Mouse (Mus musculus): ENCODE results near the gene Kazn. TPM values are rescaled to one million over a fixed set of nuclear protein-coding genes. Genes with fewer than 3 reads are reported as not detected.

Kazn gene
- total RNA-seq, 2 experiments from 2014 or later = 7.5 to 7.7 TPM

DNA sequence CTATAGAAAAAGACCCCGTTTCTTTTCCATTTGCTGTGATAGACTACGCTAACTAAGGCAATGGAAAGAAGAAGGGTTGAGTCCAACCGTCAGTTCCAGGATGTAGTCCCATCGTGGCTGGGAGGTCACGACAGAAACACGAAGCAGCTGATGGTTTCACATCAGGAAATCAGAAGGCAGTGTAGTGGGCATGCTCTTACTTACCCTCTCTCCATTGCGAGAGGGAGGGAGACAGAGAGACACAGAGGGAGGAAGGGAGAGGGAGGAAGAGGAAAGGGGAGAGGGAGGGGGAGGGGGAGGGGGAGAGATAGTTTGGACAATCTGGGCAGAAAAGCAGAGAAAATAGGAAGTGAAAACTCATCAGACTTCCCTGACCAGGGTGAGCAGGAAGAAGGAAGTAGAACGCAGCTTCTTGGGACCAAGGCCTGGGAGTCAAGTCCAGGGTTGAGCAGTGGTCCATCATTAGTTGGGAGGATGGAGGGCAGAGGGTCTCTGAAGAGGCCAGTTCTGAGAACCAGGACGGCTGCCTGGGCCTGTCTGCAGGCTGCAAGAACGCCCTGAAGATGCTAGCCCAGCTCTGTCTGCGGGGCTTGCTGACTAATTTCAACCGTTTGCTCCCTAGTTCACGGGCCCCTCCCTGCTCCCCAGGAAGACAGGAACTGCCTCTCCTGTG lies 165.0 kb downstream of the Kazn start:
- DNase-seq = no peak

DNA sequence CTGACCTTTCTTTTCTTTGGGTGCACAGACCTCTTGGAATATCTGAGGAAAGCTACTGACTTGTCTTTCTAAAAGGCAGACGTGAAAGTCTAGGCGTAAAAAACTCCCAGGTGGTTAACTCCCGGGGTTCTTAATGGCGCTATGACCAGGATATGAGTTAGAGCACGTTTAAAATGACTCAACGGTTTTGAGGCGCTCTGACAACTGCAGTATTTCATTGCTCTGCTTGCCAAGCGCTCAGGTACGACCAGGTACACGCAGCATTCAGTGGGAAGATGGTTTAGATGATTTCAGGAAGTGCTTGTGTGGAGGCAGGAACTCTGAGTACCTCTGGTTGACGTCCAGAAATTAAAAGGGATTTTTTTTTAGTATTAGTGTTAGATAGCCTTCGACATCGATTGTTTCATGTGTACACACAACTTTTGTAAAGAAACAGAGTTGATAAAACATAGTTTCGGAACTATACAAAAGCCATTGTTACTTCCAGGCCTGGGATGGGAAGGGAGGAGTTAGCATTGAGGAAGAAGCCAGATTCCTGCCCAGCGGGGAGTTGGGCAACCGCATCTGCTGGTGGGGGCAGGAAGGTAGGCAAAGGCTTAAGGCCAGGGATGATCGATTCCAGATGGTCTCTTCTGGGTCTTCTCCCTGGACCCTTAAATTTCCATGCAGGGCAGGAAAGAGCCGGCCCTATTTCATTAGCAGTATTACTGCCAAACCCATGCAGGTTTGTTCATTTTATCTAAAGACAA lies 167.8 kb downstream of the Kazn start:
- no peak for DNase-seq

DNA sequence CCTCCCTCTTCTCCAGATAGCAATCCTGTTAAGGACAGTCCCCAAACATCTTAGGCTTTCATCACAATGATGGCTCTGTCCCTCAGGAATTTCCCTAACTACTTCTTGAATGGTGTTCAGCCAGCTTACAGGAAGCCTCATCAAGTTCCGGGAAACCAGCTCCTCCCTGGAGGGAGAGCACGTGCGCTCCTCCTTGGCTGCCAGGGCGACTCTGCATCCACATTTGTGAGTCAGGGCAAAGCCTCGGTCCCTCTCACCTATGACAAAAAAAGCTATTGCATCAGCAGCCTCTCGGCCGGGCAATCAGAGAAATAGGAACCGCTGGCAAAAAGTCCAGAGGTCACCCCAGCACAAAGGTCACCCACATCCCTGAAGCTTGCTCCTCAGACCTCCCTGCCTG lies 168.4 kb downstream of the Kazn start:
- DNase-seq = no peak

DNA sequence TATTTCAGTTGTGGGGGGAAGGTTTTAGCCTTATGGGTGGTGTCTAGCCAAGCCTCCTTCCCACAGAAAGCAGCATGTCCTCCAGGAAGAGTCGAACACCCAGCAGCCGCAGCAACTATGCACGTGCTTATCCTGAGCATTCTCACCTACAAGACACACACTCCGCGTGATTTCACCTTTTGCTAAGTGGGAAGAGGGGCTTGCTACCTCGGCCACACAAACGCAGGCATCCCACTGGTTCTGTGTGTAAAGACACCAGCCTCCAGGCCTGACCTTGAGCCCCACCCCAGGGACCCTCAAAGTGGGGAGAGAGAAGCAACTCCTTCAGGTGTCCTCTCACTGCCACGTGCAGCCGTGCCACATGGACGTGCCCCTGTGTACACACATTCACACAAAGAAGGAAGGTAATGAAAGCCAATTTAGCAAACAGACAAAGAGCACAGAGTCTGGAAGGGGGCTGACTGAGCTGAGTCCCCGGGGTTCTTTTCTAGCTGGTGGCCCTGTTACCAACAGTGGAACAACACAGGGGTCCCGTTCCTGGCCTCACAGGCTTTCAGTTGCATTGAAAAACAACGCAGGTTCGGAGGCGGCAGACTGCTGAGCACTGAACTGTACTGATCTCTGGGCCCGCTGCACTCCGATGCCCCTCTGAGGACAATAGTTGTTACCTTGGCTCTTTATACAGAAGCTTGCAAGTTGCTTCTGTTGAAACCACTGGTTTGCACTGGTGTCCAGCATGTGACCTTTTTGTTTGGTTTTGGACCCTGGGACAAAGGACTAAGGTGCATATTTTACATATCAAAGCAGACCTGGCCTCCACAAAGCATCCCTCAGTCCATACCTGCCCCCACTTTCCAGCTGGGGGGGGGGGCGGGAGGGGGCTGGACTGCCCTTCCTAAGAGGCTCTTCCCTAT lies 170.0 kb downstream of the Kazn start:
- no peak for DNase-seq

DNA sequence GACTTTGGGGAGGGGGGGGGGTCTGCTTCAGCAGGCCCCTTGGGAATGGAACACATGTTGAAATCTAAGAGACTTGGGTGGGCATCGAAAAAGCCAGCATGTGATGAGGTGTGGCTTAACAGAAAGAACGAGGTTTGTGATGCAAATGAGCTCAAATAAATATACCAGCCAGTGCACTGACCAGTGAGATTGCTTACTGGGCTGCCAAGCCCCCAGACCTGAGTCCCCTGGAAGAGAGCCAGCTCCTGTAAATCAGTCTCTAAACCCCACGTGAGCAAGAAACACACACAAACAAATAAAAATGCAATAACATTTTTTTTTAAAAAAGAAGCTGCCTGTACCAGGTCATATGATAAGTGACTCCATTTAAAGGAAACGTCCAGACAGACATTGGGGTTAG lies 172.6 kb downstream of the Kazn start:
- DNase-seq = no peak

DNA sequence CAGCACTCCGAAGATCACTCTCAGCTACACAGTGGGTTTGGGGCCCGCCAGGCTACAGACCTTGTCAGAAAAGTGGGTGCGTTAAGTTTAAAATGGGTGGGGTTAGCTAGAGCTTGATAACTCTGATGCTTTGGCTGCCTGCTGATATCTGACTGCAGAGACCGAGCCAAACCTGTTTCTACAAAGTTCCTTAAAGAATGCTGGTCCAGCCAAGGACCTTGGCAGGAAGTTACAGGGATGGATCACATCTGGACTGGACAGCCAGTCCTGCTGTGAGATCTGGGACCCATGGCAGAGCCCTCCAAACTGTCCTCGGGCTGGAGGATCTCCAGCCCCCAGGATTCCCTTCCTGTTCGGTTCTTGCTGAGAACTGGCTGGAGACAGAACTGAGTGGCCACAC lies 173.4 kb downstream of the Kazn start:
- peak; percentile 43 for DNase-seq

DNA sequence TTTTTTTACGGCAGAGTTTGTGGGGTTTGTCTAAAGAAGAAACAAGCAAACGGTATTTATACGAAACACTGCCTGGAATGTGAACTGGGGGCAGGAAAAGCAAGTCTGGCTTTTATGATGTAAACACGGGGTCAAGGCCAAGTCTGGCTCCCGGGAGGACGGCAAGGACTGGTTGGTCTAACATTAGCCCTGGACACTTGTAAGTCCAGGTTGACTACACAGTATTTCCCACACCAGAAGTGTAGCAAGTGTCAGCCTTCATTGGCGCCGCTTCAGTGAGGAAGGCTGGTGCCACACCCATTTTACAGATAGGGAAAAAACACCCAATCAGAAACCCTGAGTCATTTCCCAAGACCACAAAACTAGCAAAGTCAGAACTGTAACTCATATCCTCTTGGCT lies 173.9 kb downstream of the Kazn start:
- peak; percentile 59 for DNase-seq

DNA sequence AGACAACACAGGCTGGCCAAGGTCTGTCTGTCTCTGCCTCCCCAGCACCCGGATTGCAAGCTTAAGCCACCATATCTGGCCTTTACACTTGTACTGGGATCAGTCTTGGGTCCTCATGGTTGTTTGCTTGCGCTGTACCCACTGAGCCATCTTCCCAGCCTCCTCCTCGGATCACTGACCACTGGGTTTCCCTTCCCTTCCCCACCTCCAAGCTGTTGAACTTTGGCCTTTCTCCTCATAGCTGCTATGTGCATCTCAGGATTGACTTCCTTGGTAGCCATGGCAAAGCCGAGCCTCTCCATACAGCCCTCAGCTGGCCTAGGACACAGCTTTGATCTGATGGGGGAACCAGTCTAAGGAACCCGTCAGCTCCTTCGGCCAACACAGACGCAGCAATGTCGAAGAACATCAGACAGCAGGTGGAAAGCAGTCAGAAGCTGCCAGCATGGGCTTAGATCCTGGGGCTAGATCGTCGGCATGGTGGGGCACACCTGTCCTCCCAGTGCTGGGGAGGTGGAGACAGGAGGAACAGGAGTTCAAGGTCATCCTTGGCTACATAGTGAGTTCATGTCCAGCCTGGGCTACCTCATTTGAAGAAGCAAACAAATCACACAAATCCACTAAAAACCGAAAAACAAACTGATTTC lies 174.5 kb downstream of the Kazn start:
- DNase-seq = no peak

DNA sequence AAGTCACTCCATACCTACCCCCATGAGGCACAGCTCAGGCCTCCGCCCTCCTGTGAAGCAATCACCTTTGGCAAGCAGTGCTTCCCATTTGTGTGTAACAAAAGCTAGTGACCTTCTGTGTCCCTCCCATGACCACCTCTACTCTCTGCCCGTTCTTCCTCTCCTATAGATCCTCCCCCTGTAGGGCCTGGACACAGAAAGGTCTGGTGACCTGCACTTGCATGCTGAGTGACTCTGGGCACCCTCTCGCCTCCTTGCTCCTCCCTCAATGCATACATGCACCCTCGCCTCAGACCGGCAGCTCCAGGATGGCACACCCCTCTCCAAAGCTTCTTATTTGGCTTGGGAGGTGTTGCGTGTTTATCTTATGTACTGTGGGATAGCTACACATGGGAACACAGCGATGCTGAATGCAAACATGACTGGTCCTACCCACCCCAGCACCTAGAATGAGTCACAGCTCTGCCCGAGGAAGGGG lies 176.1 kb downstream of the Kazn start:
- no peak for DNase-seq

DNA sequence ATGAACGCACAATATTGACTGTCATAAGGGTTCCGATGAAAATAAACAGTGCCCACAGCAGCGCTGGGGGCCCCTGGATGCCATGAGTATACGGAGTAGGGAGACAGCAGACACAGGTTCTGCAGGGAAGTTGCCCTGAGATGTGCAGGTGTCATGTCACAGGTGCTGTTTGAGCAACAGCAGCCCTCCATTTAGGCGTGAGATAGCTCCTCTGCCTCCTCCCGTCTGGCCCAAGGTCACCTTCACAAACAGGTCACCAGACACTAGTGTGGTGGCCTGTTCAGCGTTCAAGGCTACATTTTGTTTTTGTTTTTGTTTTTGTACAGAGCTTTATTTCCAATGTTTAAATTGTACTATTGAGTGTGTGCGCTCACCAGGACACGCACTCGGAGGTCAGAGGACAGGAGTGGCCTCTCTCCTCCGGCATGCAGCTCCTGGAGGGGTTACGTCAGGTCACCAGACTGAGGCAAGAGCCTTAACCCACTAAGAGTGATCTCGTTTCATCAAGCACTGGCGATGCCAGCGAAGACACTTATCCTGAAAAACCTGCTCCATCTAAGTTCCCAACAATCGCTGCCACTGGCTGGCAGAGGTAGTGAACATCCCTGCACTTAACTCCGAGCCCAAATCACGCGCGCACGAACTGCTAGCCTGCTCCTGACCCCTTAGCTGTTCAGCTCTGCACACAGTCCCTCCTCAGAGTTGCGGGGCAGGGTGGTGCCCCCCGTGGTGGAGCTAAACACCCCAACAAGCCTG lies 177.5 kb downstream of the Kazn start:
- no peak for DNase-seq

DNA sequence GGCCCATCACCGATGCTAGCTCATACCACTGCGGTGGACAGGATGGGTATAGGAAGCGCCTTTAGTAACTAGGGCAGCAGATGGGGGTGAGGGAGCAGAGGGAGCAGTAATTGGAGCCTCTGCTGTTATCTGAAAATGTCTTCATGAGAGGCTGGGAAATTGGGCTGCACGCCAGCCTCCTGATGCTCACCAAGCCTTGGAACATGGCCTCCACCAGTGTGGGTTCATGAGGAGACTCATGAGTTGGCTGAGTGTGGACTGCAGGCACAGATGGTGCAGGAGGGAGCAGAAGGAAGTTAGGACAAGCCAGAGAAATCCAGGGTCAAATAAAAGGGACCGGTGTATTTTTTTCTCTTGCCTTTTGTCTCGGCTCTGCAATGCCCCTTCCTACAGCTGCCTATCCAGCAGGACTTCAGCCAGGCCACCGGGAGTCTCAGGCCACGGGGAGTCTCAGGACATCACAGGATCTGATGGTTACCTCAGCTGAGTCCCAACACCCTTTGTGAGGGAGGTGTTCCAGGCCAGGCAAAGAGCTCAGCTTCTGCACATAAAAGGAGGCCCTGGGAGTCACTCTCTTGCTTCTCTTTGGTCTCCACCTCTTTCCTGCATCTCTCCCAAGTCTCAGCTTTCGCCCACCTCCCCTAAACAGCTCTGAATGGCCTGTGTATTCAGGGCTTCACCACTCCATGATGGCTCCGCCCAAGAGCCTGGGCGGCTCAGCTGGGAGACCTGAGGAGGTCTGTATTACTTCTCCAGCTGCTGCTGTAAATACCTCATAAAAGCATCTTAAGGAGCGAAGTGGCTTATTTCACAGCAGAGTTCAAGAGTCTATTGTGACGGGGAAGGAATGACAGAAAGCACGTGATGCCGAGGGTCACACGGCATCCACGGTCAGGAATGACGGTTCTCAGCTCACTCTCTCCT lies 178.5 kb downstream of the Kazn start:
- DNase-seq = peak; percentile 75

DNA sequence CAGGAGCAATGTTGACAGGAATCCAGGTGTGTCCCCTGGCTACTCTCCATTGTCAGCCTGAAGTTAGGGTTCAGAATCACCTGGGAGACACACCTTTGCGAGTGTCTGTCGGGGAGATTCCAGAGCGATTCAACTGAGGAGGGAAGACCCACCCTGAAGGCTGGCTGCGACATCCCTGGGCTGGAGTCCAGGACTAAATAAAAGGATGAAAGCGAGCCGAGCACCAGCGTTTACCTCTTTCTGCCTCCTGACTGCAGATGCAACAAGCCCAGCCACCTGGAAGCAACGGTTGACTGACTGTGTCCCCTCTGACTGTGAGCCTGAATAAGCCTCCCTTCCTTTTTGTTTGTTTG lies 179.4 kb downstream of the Kazn start:
- no peak for DNase-seq

DNA sequence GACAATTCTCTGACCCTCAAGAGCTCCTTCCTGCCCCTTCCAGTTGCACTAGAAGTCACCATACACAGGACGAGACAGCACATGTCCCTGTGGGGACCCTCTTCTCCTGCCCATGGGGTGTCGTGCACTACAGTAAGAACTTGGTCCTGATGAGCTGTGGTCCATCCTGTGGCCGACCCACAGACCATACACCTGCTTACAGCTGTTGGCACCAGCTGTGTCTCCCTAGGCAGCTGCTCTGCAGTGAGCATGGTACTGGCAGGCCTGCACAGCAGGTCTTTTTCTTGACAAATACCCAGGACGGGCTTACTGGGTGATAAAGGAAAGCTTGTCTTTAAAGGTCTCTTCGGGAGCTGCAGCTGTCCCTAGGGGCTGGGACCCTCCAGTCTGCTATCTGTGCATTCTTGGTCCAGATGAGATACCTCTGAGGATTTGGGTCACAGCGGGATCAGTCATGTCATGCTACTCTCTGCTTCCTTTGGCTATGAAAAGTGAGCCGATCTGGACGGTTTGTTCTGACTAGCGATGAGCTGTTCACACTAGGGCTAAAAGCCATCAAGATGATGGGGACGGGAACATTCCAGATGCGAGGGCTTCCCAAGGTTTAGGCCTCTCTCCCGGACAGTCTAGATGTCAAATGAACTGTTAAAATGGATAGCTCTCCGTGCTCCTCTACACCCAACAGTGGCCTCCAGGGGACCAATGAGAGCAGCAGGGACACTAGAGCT lies 179.9 kb downstream of the Kazn start:
- DNase-seq = no peak

DNA sequence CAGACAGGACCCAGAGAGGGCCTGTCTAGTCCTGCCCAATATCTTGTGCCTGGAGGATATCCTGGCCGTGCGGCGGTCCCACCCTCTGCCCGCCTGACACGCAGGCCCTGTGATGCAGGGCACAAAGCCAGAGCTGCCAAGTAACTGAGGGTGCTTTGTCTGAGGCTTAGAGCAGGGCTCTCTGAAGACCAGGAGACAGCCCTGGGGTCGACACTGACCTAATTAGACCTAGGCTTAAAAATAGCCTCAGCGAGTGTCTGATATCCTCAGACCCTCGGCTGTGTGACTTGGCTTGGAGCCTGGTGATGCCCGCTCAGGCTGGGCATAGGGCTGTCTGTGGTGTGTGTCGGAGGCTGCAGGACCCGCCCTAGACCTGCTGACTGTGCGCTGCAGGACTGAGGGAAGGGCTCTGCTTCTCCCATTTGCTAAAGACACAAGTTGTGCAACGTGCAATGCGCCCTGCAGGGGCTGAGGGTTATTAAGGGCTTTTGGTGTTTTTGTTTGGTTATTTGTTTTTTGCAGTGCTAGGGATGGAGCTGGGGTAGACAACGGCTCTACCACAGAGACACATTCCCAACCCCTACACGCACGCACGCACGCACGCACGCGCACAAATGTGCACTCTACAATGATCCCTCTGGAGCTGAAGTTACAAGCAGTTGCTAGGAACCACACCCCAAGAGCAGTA lies 181.5 kb downstream of the Kazn start:
- peak; percentile 76 for DNase-seq

DNA sequence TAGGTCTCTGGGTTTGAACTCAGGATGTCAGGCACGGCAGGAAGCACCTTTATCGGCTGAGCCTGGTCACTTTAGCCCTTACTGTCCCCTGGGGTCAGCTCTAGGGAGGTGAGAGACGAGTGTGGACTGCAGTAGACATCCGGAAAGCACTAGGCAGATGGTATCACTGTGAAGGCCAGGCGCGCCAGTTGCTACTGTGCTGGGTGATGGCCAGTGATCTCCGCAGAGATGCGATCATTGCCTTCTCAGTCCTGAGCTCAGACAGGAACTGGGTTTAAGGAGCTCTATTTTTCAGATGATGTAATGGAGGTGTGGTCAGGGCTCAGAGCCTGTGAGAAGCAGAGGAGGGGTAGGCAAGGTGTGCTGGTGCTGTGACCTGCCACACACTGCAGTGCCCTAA lies 183.6 kb downstream of the Kazn start:
- no peak for DNase-seq

DNA sequence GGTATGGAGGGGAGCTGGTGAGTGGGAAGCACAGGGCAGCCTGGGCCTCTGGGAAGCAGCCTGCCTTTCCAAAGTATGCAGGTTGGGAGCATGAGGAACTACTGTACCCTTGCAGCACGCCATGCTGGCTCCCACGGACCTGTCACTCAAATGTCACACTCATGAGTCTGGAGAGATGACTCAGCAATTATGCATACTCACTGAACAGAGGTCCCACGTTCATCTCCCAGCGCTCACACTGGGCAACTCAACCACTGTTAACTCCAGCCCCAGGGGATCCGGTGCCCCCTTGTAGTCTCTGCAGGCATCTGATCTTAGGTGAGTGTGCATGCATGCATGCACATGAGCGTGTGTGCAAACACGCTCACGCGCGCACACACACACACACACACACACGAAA lies 184.6 kb downstream of the Kazn start:
- DNase-seq = no peak

DNA sequence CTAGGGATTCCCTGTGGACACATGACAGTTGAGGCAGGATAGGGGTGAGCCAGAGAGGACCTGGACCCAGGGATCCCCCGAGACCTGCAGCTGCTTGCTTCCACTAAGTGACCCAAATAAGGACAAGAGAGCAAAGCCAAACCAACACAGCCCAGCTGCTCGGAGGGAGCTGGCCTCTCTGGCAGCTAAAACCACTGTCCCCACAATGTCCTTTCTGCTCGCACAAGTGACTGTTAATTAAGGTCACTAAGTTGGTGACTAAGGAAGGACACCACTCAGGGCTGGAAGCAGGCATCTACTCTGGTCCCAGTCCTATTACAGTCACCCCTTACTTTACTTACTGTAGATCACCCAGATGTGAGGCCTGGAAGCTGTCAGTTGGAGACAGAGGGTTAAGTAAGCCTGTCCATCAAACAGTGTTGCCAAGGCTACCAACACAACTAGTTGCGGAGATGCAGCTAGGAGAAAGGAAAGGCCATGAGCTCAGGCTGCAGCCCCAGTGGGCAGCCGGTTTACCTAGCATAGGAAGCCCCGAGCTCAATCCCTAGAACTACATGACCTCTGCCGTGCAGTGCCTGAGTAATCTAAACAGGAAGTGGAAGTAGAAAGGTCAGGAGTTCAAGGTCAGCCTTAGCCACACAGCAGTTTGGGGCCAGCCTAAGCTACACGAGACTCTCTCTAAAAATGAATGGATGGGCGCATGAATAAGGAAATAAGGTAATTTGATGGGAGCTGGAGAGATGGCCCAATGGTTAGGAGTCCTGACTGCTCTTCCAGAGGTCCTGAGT lies 185.3 kb downstream of the Kazn start:
- peak; percentile 43 for DNase-seq

DNA sequence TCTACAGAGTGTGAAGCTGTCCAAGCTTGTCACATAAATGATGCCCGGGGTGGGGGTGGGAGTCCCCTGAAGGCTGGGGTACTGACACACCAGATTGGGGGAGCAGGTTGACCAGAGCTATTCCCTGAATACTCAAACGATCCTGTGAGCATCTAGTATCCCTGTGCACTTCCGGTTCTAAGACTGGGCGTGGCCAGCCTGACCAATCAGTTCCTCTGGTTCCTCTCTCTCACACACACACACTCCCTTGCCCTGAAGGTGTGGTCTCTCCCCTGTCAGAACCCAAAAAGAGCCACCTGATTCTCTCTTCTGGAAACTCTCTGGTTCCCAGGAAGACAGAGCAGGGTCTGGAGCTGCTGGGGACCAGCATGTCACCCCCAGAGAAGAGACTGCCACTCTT lies 185.9 kb downstream of the Kazn start:
- no peak for DNase-seq
